Mouse (Mus musculus): ENCODE measurements around the gene Psg27. TPM values are rescaled to one million over a fixed set of nuclear protein-coding genes. Genes with fewer than 3 reads are reported as not detected.
A peak's percentile ranks its signal among the peaks of the same experiment; 100 is the strongest.
"Not testable (repeated sequence)": the region's sequence is repeated elsewhere in the genome, so short reads cannot be mapped to it uniquely, and the experiment has no call there.

Psg27 gene
- not detected in 2 replicates for polyA plus RNA-seq (2014; fragmentation: Nextera tagmentation; extraction: Ambion mirVana)

DNA sequence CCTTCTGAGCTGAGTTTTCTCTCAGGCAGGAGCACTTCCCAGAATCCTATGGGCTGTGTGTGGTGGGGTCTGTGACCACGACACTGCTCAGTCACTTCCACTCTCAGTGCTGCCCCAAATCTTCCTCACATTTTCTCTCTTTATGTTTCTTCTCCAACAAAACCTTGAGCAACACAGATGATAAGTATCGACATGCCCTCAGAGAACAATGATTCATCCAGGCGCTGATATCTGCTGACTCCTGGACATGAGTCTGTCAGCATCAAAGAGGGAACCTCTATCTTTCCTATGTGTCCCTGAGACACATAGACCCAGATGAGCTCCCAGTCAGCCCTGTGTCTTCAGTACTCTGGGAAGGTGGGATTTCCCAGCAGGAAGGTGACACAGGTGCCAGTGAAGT lies at the start of gene Psg27:
TSS of gene Psg27 (minus strand) at position 101 of the 400 bp plus-strand sequence.
- WGBS = 76% methylated on average over 3 of the region's 3 CpGs
- H3K4me2 ChIP-seq (replicated peaks; ENCODE audit: low read depth, low read length) = no peak within 1 kb of the TSS
- no peaks in the 10 kb centered on the region for H3K9me3 ChIP-seq (ENCODE audit: control insufficient read depth, low read depth, low read length)
- no peak within 1 kb of the TSS for H3K9ac ChIP-seq (replicated peaks; ENCODE audit: low read depth, low read length)
- ATAC-seq (ENCODE audit: insufficient number of reproducible peaks, insufficient read depth, low FRiP score, low read depth) = no peak
- no peaks in the 10 kb centered on the region for H3K36me3 ChIP-seq (ENCODE audit: control insufficient read depth, insufficient read depth, low read length)
- H3K4me3 ChIP-seq (ENCODE audit: low read depth, low read length) = no peak within 1 kb of the TSS
- no peaks in the 10 kb centered on the region for H3K4me1 ChIP-seq (ENCODE audit: control insufficient read depth, insufficient read depth, low read length)
- H3K27me3 ChIP-seq (ENCODE audit: control insufficient read depth, insufficient read depth, low read length) = no peaks in the 10 kb centered on the region
- H3K27ac ChIP-seq (ENCODE audit: low read length) = no peak within 1 kb of the TSS

DNA sequence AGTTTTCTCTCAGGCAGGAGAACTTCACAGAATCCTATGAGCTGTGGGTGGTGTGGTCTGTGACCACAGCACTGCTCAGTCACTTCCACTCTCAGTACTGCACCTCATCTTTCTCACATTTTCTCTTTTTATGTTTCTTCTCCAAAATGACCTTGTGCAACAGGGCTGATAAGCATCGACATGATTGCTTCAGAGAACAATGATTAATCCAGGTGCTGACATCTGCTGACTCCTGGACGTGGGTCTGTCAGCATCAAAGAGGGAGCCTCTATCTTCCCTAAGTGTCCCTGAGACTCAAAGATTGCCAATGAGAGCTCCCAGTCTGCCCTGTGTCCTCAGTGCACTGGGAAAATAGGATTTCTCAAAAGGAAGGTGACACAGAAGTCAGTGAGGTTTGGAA lies 49.3 kb upstream of the Psg27 start, which contains the start of gene Psg23:
TSS of gene Psg23 (minus strand) at position 101 of the 400 bp plus-strand sequence.
- H3K4me1 ChIP-seq (ENCODE audit: control insufficient read depth, insufficient read depth, low read length); H3K36me3 ChIP-seq (ENCODE audit: control insufficient read depth, insufficient read depth, low read length): not testable (repeated sequence)
- WGBS = 33% methylated on average over 1 of the region's 2 CpGs

GRCm38 (mm10) chr7:18559850-18560249 lies 7.3 kb downstream of the Psg27 start:
- no peaks in the 10 kb centered on the region for H3K36me3 ChIP-seq (ENCODE audit: control insufficient read depth, insufficient read depth, low read length)
- no peaks in the 10 kb centered on the region for H3K9me3 ChIP-seq (ENCODE audit: control insufficient read depth, low read depth, low read length)
- no peaks in the 10 kb centered on the region for H3K27me3 ChIP-seq (ENCODE audit: control insufficient read depth, insufficient read depth, low read length)
- H3K4me1 ChIP-seq (ENCODE audit: control insufficient read depth, insufficient read depth, low read length) = no peaks in the 10 kb centered on the region
- H3K27ac ChIP-seq (ENCODE audit: low read length) = no peak overlapping the region
- no peak overlapping the region for H3K4me2 ChIP-seq (replicated peaks; ENCODE audit: low read depth, low read length)
- ATAC-seq (ENCODE audit: insufficient number of reproducible peaks, insufficient read depth, low FRiP score, low read depth) = no peak
- no peak overlapping the region for H3K9ac ChIP-seq (replicated peaks; ENCODE audit: low read depth, low read length)
- H3K4me3 ChIP-seq (ENCODE audit: low read depth, low read length) = no peak overlapping the region

More for the DNA sequence above, 49.3 kb upstream of the Psg27 start, which contains the start of gene Psg23:
- ATAC-seq (ENCODE audit: insufficient number of reproducible peaks, insufficient read depth, low FRiP score, low read depth); H3K9me3 ChIP-seq (ENCODE audit: control insufficient read depth, low read depth, low read length); H3K27me3 ChIP-seq (ENCODE audit: control insufficient read depth, insufficient read depth, low read length); H3K4me2 ChIP-seq (replicated peaks; ENCODE audit: low read depth, low read length); H3K9ac ChIP-seq (replicated peaks; ENCODE audit: low read depth, low read length); H3K4me3 ChIP-seq (ENCODE audit: low read depth, low read length); H3K27ac ChIP-seq (ENCODE audit: low read length): not testable (repeated sequence)

- not testable (repeated sequence) for H3K4me2 ChIP-seq (replicated peaks; ENCODE audit: low read depth, low read length); ATAC-seq (ENCODE audit: insufficient number of reproducible peaks, insufficient read depth, low FRiP score, low read depth); H3K9me3 ChIP-seq (ENCODE audit: control insufficient read depth, low read depth, low read length); H3K27ac ChIP-seq (ENCODE audit: low read length); H3K36me3 ChIP-seq (ENCODE audit: control insufficient read depth, insufficient read depth, low read length); H3K4me1 ChIP-seq (ENCODE audit: control insufficient read depth, insufficient read depth, low read length); H3K9ac ChIP-seq (replicated peaks; ENCODE audit: low read depth, low read length); H3K4me3 ChIP-seq (ENCODE audit: low read depth, low read length); H3K27me3 ChIP-seq (ENCODE audit: control insufficient read depth, insufficient read depth, low read length)
- WGBS = 72% methylated on average over 3 of the region's 3 CpGs
Measured at GRCm38 (mm10) chr7:18555751-18556150, 11.4 kb downstream of the Psg27 start.

DNA sequence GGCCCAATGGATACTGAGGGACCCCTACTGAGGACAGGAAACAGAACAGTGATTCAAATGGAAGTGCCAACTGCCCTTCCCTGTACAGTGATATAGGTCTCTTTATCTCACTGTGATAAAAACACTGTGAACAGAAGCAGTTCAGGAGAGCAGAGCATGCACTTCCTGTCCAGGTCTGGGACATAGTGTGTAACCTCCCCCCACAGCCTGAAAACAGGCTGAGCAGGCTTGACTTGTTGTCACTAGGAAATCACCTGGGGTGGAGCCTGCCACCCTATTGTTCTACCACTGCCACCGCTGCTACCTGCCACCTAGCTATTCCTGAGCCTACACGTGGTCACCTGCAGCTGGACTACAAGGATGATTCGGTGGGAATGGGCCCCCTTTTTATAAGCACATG lies 33.7 kb downstream of the Psg27 start:
- H3K4me1 ChIP-seq (ENCODE audit: control insufficient read depth, insufficient read depth, low read length) = no peaks in the 10 kb centered on the region
- H3K36me3 ChIP-seq (ENCODE audit: control insufficient read depth, insufficient read depth, low read length) = no peaks in the 10 kb centered on the region
- peak; percentile 92 for ATAC-seq (ENCODE audit: insufficient number of reproducible peaks, insufficient read depth, low FRiP score, low read depth)
- no peak overlapping the region for H3K9ac ChIP-seq (replicated peaks; ENCODE audit: low read depth, low read length)
- no peaks in the 10 kb centered on the region for H3K27me3 ChIP-seq (ENCODE audit: control insufficient read depth, insufficient read depth, low read length)
- no peak overlapping the region for H3K27ac ChIP-seq (ENCODE audit: low read length)
- H3K9me3 ChIP-seq (ENCODE audit: control insufficient read depth, low read depth, low read length) = no peaks in the 10 kb centered on the region
- H3K4me3 ChIP-seq (ENCODE audit: low read depth, low read length) = no peak overlapping the region
- H3K4me2 ChIP-seq (replicated peaks; ENCODE audit: low read depth, low read length) = no peak overlapping the region
- 43% methylated on average over 3 of the region's 3 CpGs for WGBS

DNA sequence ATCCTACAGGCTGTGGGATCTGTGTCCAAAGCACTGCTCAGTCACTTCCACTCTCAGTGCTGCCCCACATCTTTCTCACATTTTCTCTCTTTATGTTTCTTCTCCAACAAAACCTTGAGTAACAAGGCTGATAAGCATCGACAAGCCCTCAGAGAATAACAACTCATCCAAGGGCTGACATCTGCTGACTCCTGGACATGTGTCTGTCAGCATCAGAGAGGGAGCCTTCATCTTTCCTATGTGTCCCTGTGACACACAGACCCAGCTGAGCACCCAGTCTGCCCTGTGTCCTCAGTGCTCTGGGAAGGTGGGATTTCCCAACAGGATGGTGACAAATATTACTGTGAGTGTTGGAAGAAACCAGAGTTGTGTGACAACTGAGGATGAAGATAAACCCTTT lies 34.9 kb downstream of the Psg27 start, which contains the start of gene Psg25:
TSS of gene Psg25 (minus strand) at position 101 of the 400 bp plus-strand sequence.
- no peaks in the 10 kb centered on the region for H3K9me3 ChIP-seq (ENCODE audit: control insufficient read depth, low read depth, low read length)
- no peak within 1 kb of the TSS for H3K4me2 ChIP-seq (replicated peaks; ENCODE audit: low read depth, low read length)
- no peak within 1 kb of the TSS for H3K9ac ChIP-seq (replicated peaks; ENCODE audit: low read depth, low read length)
- no peak within 1 kb of the TSS for H3K4me3 ChIP-seq (ENCODE audit: low read depth, low read length)
- no peaks in the 10 kb centered on the region for H3K4me1 ChIP-seq (ENCODE audit: control insufficient read depth, insufficient read depth, low read length)
- 85% methylated on average over 1 of the region's 1 CpGs for WGBS
- no peak within 1 kb of the TSS for H3K27ac ChIP-seq (ENCODE audit: low read length)
- no peaks in the 10 kb centered on the region for H3K36me3 ChIP-seq (ENCODE audit: control insufficient read depth, insufficient read depth, low read length)
- no peak for ATAC-seq (ENCODE audit: insufficient number of reproducible peaks, insufficient read depth, low FRiP score, low read depth)
- no peaks in the 10 kb centered on the region for H3K27me3 ChIP-seq (ENCODE audit: control insufficient read depth, insufficient read depth, low read length)

GRCm38 (mm10) chr7:18524668-18525067 lies 42.4 kb downstream of the Psg27 start:
- Histone ChIP-seq H3K4me3 (ENCODE audit: low read depth, low read length) (no peak overlapping the region), H3K4me1 (ENCODE audit: control insufficient read depth, insufficient read depth, low read length) (no peaks in the 10 kb centered on the region), H3K36me3 (ENCODE audit: control insufficient read depth, insufficient read depth, low read length) (no peaks in the 10 kb centered on the region), H3K4me2 (replicated peaks; ENCODE audit: low read depth, low read length) (no peak overlapping the region), H3K27ac (ENCODE audit: low read length) (no peak overlapping the region), H3K9ac (replicated peaks; ENCODE audit: low read depth, low read length) (no peak overlapping the region), H3K9me3 (ENCODE audit: control insufficient read depth, low read depth, low read length) (no peaks in the 10 kb centered on the region), H3K27me3 (ENCODE audit: control insufficient read depth, insufficient read depth, low read length) (no peaks in the 10 kb centered on the region)
- no peak for ATAC-seq (ENCODE audit: insufficient number of reproducible peaks, insufficient read depth, low FRiP score, low read depth)
- 92% methylated on average over 8 of the region's 8 CpGs for WGBS

- H3K9me3 ChIP-seq (ENCODE audit: control insufficient read depth, low read depth, low read length); H3K4me3 ChIP-seq (ENCODE audit: low read depth, low read length); H3K4me2 ChIP-seq (replicated peaks; ENCODE audit: low read depth, low read length); H3K9ac ChIP-seq (replicated peaks; ENCODE audit: low read depth, low read length); H3K27ac ChIP-seq (ENCODE audit: low read length); H3K27me3 ChIP-seq (ENCODE audit: control insufficient read depth, insufficient read depth, low read length); ATAC-seq (ENCODE audit: insufficient number of reproducible peaks, insufficient read depth, low FRiP score, low read depth); H3K4me1 ChIP-seq (ENCODE audit: control insufficient read depth, insufficient read depth, low read length); H3K36me3 ChIP-seq (ENCODE audit: control insufficient read depth, insufficient read depth, low read length): not testable (repeated sequence)
Measured at GRCm38 (mm10) chr7:18512848-18513247, 54.3 kb downstream of the Psg27 start.

DNA sequence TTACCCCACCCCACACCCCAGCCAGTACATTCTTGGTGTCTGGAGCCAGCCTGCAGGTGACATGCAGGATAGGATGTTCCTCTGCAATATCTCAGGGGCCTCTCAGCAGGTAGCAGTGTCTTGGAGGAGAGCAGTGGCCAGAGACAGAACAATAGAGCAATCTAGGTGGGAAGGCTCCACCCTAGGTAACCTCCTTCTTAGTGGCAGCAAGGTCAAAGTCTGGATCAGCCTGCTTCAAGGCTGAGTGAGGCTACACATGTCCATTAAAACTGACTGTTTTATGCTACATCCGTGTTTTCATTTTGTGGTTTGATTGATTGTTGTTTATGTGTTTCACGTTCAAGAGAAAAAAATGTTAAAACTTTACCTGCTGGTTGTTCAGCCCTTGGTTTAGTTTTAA lies 54.7 kb downstream of the Psg27 start:
- not testable (repeated sequence) for H3K4me3 ChIP-seq (ENCODE audit: low read depth, low read length); H3K4me1 ChIP-seq (ENCODE audit: control insufficient read depth, insufficient read depth, low read length); H3K4me2 ChIP-seq (replicated peaks; ENCODE audit: low read depth, low read length); H3K9me3 ChIP-seq (ENCODE audit: control insufficient read depth, low read depth, low read length); H3K36me3 ChIP-seq (ENCODE audit: control insufficient read depth, insufficient read depth, low read length); ATAC-seq (ENCODE audit: insufficient number of reproducible peaks, insufficient read depth, low FRiP score, low read depth); H3K9ac ChIP-seq (replicated peaks; ENCODE audit: low read depth, low read length); H3K27ac ChIP-seq (ENCODE audit: low read length); H3K27me3 ChIP-seq (ENCODE audit: control insufficient read depth, insufficient read depth, low read length)
- WGBS = 25% methylated on average over 2 of the region's 2 CpGs
